Mouse (Mus musculus) MEL (cell line): ENCODE results near the gene Grtp1. TPM values are rescaled to one million over a fixed set of nuclear protein-coding genes. Genes with fewer than 3 reads are reported as not detected.

Experiments
- DNase-seq: peaks from one replicate; pipeline ENCODE4 v3.0.0; 2011; ENCODE audit warnings: low read depth, low spot score
- H3K27ac ChIP-seq: 2 replicates; pipeline ENCODE4 v1.5.1; 2012; ENCODE audit warnings: low read depth, mild to moderate bottlenecking, control low read depth, low read length, moderate library complexity; ENCODE audit not compliant: control insufficient read depth
- H3K27me3 ChIP-seq, 2 experiments: fragments of 150-350 bp in 1 of 2; sonication (generic) in 1 of 2; 2 replicates each; pipeline ENCODE4 v1.6.1; 2012; ENCODE audit warnings: low read length in 2 of 2, mild to moderate bottlenecking in 2 of 2, improper control_type of control experiment in 1 of 2, moderate library complexity in 1 of 2; ENCODE audit not compliant: insufficient read depth in 2 of 2, control insufficient read depth in 1 of 2
- H3K36me3 ChIP-seq, 2 experiments: 2 replicates each; pipeline ENCODE4 v1.6.1; 2012 to 2014; ENCODE audit warnings: low read length in 2 of 2, improper control_type of control experiment in 1 of 2, inconsistent platforms in 1 of 2, mild to moderate bottlenecking in 1 of 2; ENCODE audit not compliant: insufficient read depth in 2 of 2, control insufficient read depth in 1 of 2
- H3K4me1 ChIP-seq, 2 experiments: fragments of 150-350 bp in 1 of 2; sonication (generic) in 1 of 2; 2 replicates each; pipeline ENCODE4 v1.6.1; 2012; ENCODE audit warnings: low read length in 2 of 2, improper control_type of control experiment in 1 of 2, mild to moderate bottlenecking in 1 of 2; ENCODE audit not compliant: insufficient read depth in 2 of 2, control insufficient read depth in 1 of 2
- H3K4me3 ChIP-seq, 2 experiments: fragments of 150-350 bp in 1 of 2; sonication (generic) in 1 of 2; 2 replicates each; pipeline ENCODE4 v1.5.1; 2012; ENCODE audit warnings: low read depth in 2 of 2, low read length in 2 of 2, mild to moderate bottlenecking in 2 of 2, moderate library complexity in 2 of 2, control low read depth in 1 of 2, improper control_type of control experiment in 1 of 2; ENCODE audit not compliant: control insufficient read depth in 1 of 2, insufficient read depth in 1 of 2
- H3K79me2 ChIP-seq: 2 replicates; pipeline ENCODE4 v1.6.1; 2012; ENCODE audit warnings: mild to moderate bottlenecking, low read length, moderate library complexity; ENCODE audit not compliant: control insufficient read depth, poor library complexity, insufficient read depth
- H3K9ac ChIP-seq: 2 replicates; pipeline ENCODE4 v1.6.1; 2012; ENCODE audit warnings: low read depth, mild to moderate bottlenecking, control low read depth, low read length, moderate library complexity; ENCODE audit not compliant: control insufficient read depth, poor library complexity, severe bottlenecking
- H3K9me3 ChIP-seq: fragments of 150-350 bp; sonication (generic); replicated peaks from 2 replicates; pipeline ENCODE4 v1.6.1; 2012; ENCODE audit warnings: mild to moderate bottlenecking, low read length, improper control_type of control experiment, moderate library complexity; ENCODE audit not compliant: insufficient read depth
- CHD1 ChIP-seq: IDR thresholded peaks from 2 replicates; pipeline ENCODE4 v1.6.1; 2012; ENCODE audit warnings: low read depth, mild to moderate bottlenecking, inconsistent platforms, low read length, improper control_type of control experiment
- CHD2 ChIP-seq: IDR thresholded peaks from 2 replicates; pipeline ENCODE4 v1.6.1; 2011; ENCODE audit warnings: low read length, improper control_type of control experiment
- E2F4 ChIP-seq: IDR thresholded peaks from 2 replicates; pipeline ENCODE4 v1.6.1; 2011; ENCODE audit warnings: low read depth, low read length, improper control_type of control experiment, borderline replicate concordance
- ELF1 ChIP-seq: IDR thresholded peaks from 2 replicates; pipeline ENCODE4 v1.6.1; 2014; ENCODE audit warnings: low read depth, mild to moderate bottlenecking, inconsistent platforms, low read length, improper control_type of control experiment, moderate library complexity
- EP300 ChIP-seq, 2 experiments: IDR thresholded peaks; 2 replicates each; pipeline ENCODE4 v1.6.1; 2011; ENCODE audit warnings: improper control_type of control experiment in 2 of 2, low read length in 2 of 2, low read depth in 1 of 2, mild to moderate bottlenecking in 1 of 2
- GABPA ChIP-seq: IDR thresholded peaks from 2 replicates; pipeline ENCODE4 v1.6.1; 2012; ENCODE audit warnings: low read depth, mild to moderate bottlenecking, inconsistent platforms, low read length, improper control_type of control experiment, moderate library complexity
- GATA1 ChIP-seq: IDR thresholded peaks from 2 replicates; pipeline ENCODE4 v1.6.1; 2011; ENCODE audit warnings: low read depth, low read length, improper control_type of control experiment
- HCFC1 ChIP-seq: IDR thresholded peaks from 2 replicates; pipeline ENCODE4 v1.6.1; 2012; ENCODE audit warnings: low read depth, mild to moderate bottlenecking, inconsistent platforms, low read length, improper control_type of control experiment, moderate library complexity
- JUND ChIP-seq: IDR thresholded peaks from 2 replicates; pipeline ENCODE4 v1.6.1; 2011; ENCODE audit warnings: low read depth, mild to moderate bottlenecking, improper control_type of control experiment, low read length
- MAX ChIP-seq: IDR thresholded peaks from 2 replicates; pipeline ENCODE4 v1.6.1; 2011; ENCODE audit warnings: low read length, improper control_type of control experiment
- MEF2A ChIP-seq: IDR thresholded peaks from 2 replicates; pipeline ENCODE4 v1.6.1; 2014; ENCODE audit warnings: low read depth, mild to moderate bottlenecking, inconsistent platforms, low read length, improper control_type of control experiment; ENCODE audit not compliant: poor library complexity, insufficient replicate concordance, severe bottlenecking; ENCODE audit errors: extremely low read depth
- MXI1 ChIP-seq: IDR thresholded peaks from 2 replicates; pipeline ENCODE4 v1.6.1; 2011; ENCODE audit warnings: mild to moderate bottlenecking, low read depth, low read length, improper control_type of control experiment
- MYB ChIP-seq: IDR thresholded peaks from 2 replicates; pipeline ENCODE4 v1.6.1; 2011; ENCODE audit warnings: mild to moderate bottlenecking, low read depth, low read length, improper control_type of control experiment
- MYC ChIP-seq: IDR thresholded peaks from 2 replicates; pipeline ENCODE4 v1.6.1; 2011; ENCODE audit warnings: low read depth, mild to moderate bottlenecking, low read length, improper control_type of control experiment, moderate library complexity
- NELFE ChIP-seq: IDR thresholded peaks from 2 replicates; pipeline ENCODE4 v1.6.1; 2011; ENCODE audit warnings: low read depth, low read length, improper control_type of control experiment
- NRF1 ChIP-seq: IDR thresholded peaks from 2 replicates; pipeline ENCODE4 v1.6.1; 2014; ENCODE audit warnings: low read depth, mild to moderate bottlenecking, inconsistent platforms, low read length, improper control_type of control experiment, moderate library complexity; ENCODE audit not compliant: poor library complexity, insufficient read depth, severe bottlenecking
- POLR2A ChIP-seq, 2 experiments: IDR thresholded peaks; 2 replicates each; pipeline ENCODE4 v1.6.1; 2011 to 2012; ENCODE audit warnings: low read length in 2 of 2, mild to moderate bottlenecking in 2 of 2, control low read depth in 1 of 2, improper control_type of control experiment in 1 of 2, low read depth in 1 of 2, moderate library complexity in 1 of 2; ENCODE audit not compliant: control insufficient read depth in 1 of 2, insufficient read depth in 1 of 2, poor library complexity in 1 of 2
- POLR2AphosphoS2 ChIP-seq: IDR thresholded peaks from 2 replicates; pipeline ENCODE4 v1.6.1; 2011; ENCODE audit warnings: low read length, improper control_type of control experiment
- POLR2AphosphoS5 ChIP-seq: IDR thresholded peaks from 2 replicates; pipeline ENCODE4 v1.6.1; 2012; ENCODE audit warnings: low read depth, borderline replicate concordance, mild to moderate bottlenecking, inconsistent platforms, low read length, moderate library complexity, mixed read lengths
- RCOR1 ChIP-seq: IDR thresholded peaks from 2 replicates; pipeline ENCODE4 v1.6.1; 2012; ENCODE audit warnings: low read depth, mild to moderate bottlenecking, inconsistent platforms, low read length, improper control_type of control experiment
- SMC3 ChIP-seq: IDR thresholded peaks from 2 replicates; pipeline ENCODE4 v1.6.1; 2011; ENCODE audit warnings: low read depth, low read length, improper control_type of control experiment
- TAL1 ChIP-seq: IDR thresholded peaks from 2 replicates; pipeline ENCODE4 v1.6.1; 2012; ENCODE audit warnings: mild to moderate bottlenecking, inconsistent platforms, low read length, moderate library complexity, mixed read lengths
- TCF12 ChIP-seq: IDR thresholded peaks from 2 replicates; pipeline ENCODE4 v1.6.1; 2014; ENCODE audit warnings: low read depth, mild to moderate bottlenecking, inconsistent platforms, low read length, improper control_type of control experiment, moderate library complexity
- USF2 ChIP-seq, 2 experiments: IDR thresholded peaks; 2 replicates each; pipeline ENCODE4 v1.6.1; 2011 to 2012; ENCODE audit warnings: improper control_type of control experiment in 2 of 2, low read length in 2 of 2, borderline replicate concordance in 1 of 2, inconsistent platforms in 1 of 2, low read depth in 1 of 2, mild to moderate bottlenecking in 1 of 2; ENCODE audit not compliant: insufficient read depth in 1 of 2
- ZKSCAN1 ChIP-seq: IDR thresholded peaks from 2 replicates; pipeline ENCODE4 v1.6.1; 2012; ENCODE audit warnings: low read depth, mild to moderate bottlenecking, inconsistent platforms, low read length, improper control_type of control experiment, moderate library complexity
- ZMIZ1 ChIP-seq: IDR thresholded peaks from 2 replicates; pipeline ENCODE4 v1.6.1; 2012; ENCODE audit warnings: low read depth, mild to moderate bottlenecking, inconsistent platforms, low read length, improper control_type of control experiment, moderate library complexity
- ZNF384 ChIP-seq: IDR thresholded peaks from 2 replicates; pipeline ENCODE4 v1.6.1; 2012; ENCODE audit warnings: low read depth, mild to moderate bottlenecking, inconsistent platforms, low read length, improper control_type of control experiment
- polyA plus RNA-seq, 2 experiments: library from polyadenylated mRNA; stranded (reverse) in 1 of 2; unstranded in 1 of 2; fragments of >175 nt in 1 of 2; fragments of >200 nt in 1 of 2; gene quantifications; 2 replicates each; pipeline versions ENCODE4 v1.2.1 to v1.2.4; 2012; ENCODE audit warnings: low replicate concordance in 2 of 2, low read depth in 1 of 2; ENCODE audit not compliant: insufficient read length in 2 of 2, insufficient read depth in 1 of 2, missing spikeins in 1 of 2
- total RNA-seq: library from RNA; depleted of rRNA; stranded (reverse); fragments of 300-350 nt; gene quantifications from 2 replicates; pipeline ENCODE4 v1.2.3, GENCODE M21; 2012

Grtp1 gene
- total and polyA plus RNA-seq, 3 experiments: 11.9 to 15.1 TPM; not detected in 1

DNA sequence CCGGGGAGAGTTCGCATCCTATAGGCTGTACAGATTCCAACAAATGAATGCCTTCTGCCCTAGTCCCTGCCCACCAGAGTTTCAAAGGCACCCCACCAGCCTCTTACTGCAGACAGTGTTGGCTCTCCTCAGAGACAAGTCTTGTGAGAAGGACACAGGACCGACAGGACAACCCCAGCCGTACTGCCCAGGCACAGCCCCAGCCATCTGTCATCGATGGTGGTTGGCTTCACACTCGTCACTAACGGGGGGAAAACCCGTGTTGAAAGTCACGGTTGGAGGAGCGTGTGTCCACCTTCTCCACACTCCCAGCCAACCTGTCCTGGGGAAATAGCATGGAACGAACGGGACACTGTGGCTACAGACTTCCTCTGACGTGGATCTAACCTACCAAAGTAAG, 34.4 kb upstream of the Grtp1 start:
- TF ChIP-seq E2F4 (no peak), POLR2A (IDR thresholded peaks at IDR 0.05; ENCODE audit: control insufficient read depth in 1 of 2, insufficient read depth in 1 of 2, low read depth in 1 of 2, low read length in 2 of 2, poor library complexity in 1 of 2) (no peak), POLR2AphosphoS5 (no peak), ZNF384 (no peak), MEF2A (no peak), ELF1 (no peak), TAL1 (no peak), MAX (no peak), NRF1 (no peak), MYC (no peak), GATA1 (no peak), CHD1 (no peak), ZMIZ1 (no peak), NELFE (no peak), TCF12 (no peak), ZKSCAN1 (no peak), POLR2AphosphoS2 (no peak)
- H3K27ac ChIP-seq: no peak overlapping the region
- no peak overlapping the region for H3K4me3 ChIP-seq
- H3K9ac ChIP-seq: no peak overlapping the region
- no peaks in the 10 kb centered on the region for H3K36me3 ChIP-seq
- H3K4me1 ChIP-seq: no peaks in the 10 kb centered on the region
- H3K9me3 ChIP-seq: no peaks in the 10 kb centered on the region
- no peak for DNase-seq
- peaks cover 15 to 24% of the 10 kb centered on the region in 2 experiments for H3K27me3 ChIP-seq
- no peaks in the 10 kb centered on the region for H3K79me2 ChIP-seq

DNA sequence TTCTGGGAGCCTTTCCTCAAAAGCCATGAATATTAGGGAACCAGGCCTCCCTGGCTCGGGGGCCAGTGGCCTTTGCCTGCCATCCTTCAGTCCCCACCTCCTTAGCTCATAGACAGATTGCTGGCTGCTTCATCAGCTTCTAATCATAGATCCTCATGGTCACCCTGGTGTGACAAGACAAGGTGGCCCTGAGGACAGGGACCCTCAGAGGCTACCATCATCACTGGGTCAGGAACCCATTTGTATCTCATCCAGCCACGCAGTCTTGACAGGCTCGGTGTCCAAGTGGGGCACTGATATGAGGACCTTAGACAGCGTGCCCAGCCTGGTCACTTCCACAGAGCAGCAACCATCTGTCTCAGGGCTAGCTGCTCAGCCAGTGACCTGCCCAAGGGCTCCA, 30.1 kb upstream of the Grtp1 start:
- Histone ChIP-seq H3K79me2 (no peaks in the 10 kb centered on the region), H3K27ac (no peak overlapping the region), H3K9me3 (no peaks in the 10 kb centered on the region), H3K27me3 (peaks cover 18 to 28% of the 10 kb centered on the region in 2 experiments), H3K4me3 (no peak overlapping the region), H3K9ac (no peak overlapping the region), H3K4me1 (no peaks in the 10 kb centered on the region), H3K36me3 (no peaks in the 10 kb centered on the region)
- DNase-seq: no peak
- no peak for TF ChIP-seq TCF12
- no peak for TF ChIP-seq GATA1
- no peak for TF ChIP-seq ZMIZ1
- TF ChIP-seq CHD2: no peak
- no peak for TF ChIP-seq HCFC1
- no peak for TF ChIP-seq MYB
- no peak for TF ChIP-seq JUND
- TF ChIP-seq SMC3: no peak
- TF ChIP-seq RCOR1: no peak
- TF ChIP-seq TAL1: no peak
- TF ChIP-seq MXI1: no peak
- TF ChIP-seq POLR2AphosphoS2: no peak
- no peak for TF ChIP-seq EP300 (IDR thresholded peaks at IDR 0.05; ENCODE audit: low read depth in 1 of 2, low read length in 2 of 2)
- TF ChIP-seq GABPA: no peak
- TF ChIP-seq POLR2AphosphoS5: no peak
- no peak for TF ChIP-seq ELF1
- TF ChIP-seq USF2 (IDR thresholded peaks at IDR 0.05; ENCODE audit: borderline replicate concordance in 1 of 2, insufficient read depth in 1 of 2, low read depth in 1 of 2, low read length in 2 of 2): no peak
